Mouse (Mus musculus): ENCODE data around the gene Gm7145. TPM values are rescaled to one million over a fixed set of nuclear protein-coding genes. Genes with fewer than 3 reads are reported as not detected.
"Not testable (repeated sequence)": the region's sequence is repeated elsewhere in the genome, so short reads cannot be mapped to it uniquely, and the experiment has no call there.

The Gm7145 gene
- polyA plus RNA-seq (2015; fragmentation: Nextera tagmentation; extraction: Ambion mirVana), result not detected in 2 replicates

DNA sequence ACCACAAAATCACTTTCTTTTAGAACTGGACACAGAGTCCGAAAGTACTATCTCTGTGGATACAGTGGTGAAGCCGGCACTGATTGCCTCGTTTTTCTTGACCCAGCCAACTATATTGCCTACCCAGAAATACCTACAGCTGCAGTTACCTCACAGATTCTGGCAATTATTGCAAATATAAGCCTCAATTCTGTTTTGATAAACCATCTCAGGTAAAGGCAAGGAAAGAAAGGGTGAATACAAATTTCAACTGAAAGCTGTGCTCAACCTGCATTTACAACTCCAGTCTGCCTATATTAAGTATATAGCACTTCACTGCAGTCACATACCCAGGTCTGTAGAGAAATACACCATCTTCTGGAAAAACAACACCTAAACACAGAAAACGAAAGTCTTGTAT is at the start of gene Gm7145:
TSS of gene Gm7145 (plus strand) at position 301 of the 400 bp plus-strand sequence.
- WGBS, result 75% methylated on average over 4 of the region's 4 CpGs
- no peaks in the 10 kb centered on the region for H3K4me1 ChIP-seq (ENCODE audit: control insufficient read depth, insufficient read depth, low read length)
- no peak for ATAC-seq
- H3K27ac ChIP-seq (ENCODE audit: low read length), result no peak within 1 kb of the TSS
- no peak within 1 kb of the TSS for H3K9ac ChIP-seq (ENCODE audit: low read depth, low read length)
- no peaks in the 10 kb centered on the region for H3K9me3 ChIP-seq (ENCODE audit: control insufficient read depth, low read length)
- no peak within 1 kb of the TSS for H3K4me2 ChIP-seq (ENCODE audit: low read depth, low read length)
- H3K27me3 ChIP-seq (replicated peaks; ENCODE audit: control insufficient read depth, insufficient read depth, low read length), result no peaks in the 10 kb centered on the region
- no peak within 1 kb of the TSS for H3K4me3 ChIP-seq (ENCODE audit: low read length)
- H3K36me3 ChIP-seq (ENCODE audit: control insufficient read depth, insufficient read depth, low read length), result no peaks in the 10 kb centered on the region

DNA sequence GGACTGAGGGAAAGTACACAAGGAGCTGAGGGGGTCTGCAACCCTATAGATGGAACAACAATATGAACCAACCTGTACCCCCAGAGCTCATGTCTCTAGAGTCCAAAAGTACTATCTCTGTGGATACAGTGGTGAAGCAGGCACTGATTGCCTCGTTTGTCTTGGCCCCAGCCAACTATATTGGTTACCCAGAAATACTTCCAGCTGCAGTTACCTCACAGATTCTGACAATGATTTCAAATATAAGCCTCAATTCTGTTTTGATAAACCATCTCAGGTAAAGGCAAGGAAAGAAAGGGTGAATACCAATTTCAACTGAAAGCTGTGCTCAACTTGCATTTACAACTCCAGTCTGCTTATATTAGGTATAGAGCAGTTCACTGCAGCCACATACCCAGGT is 38.0 kb upstream of the Gm7145 start, which contains the start of gene Gm28168:
TSS of gene Gm28168 (plus strand) at position 301 of the 400 bp plus-strand sequence.
- ATAC-seq; H3K36me3 ChIP-seq (ENCODE audit: control insufficient read depth, insufficient read depth, low read length); H3K4me1 ChIP-seq (ENCODE audit: control insufficient read depth, insufficient read depth, low read length); H3K27me3 ChIP-seq (replicated peaks; ENCODE audit: control insufficient read depth, insufficient read depth, low read length); H3K9ac ChIP-seq (ENCODE audit: low read depth, low read length); H3K4me2 ChIP-seq (ENCODE audit: low read depth, low read length); H3K27ac ChIP-seq (ENCODE audit: low read length); H3K9me3 ChIP-seq (ENCODE audit: control insufficient read depth, low read length); H3K4me3 ChIP-seq (ENCODE audit: low read length): not testable (repeated sequence)
- WGBS, result 44% methylated on average over 1 of the region's 1 CpGs

DNA sequence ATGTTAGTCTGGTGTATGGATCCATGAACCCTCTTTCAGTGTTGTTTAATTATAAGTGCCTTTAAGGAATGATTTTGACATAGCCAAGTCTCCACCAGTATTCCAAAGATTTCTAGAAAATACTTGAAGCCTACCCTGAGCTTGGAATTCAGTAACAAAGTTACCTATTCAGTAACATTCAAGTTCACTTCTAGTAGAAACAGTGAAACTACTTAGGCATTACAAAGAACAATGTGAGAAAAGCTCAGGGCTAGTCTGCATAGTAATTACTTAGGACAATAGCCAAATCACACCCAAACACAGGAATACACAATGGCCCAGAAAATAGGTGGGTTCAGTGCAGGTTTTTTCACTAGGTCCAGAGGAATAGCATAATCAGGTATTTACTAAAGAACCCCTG is 38.1 kb downstream of the Gm7145 start:
- H3K9ac ChIP-seq (ENCODE audit: low read depth, low read length); H3K36me3 ChIP-seq (ENCODE audit: control insufficient read depth, insufficient read depth, low read length); H3K4me2 ChIP-seq (ENCODE audit: low read depth, low read length); H3K4me3 ChIP-seq (ENCODE audit: low read length); H3K4me1 ChIP-seq (ENCODE audit: control insufficient read depth, insufficient read depth, low read length); H3K27me3 ChIP-seq (replicated peaks; ENCODE audit: control insufficient read depth, insufficient read depth, low read length); H3K9me3 ChIP-seq (ENCODE audit: control insufficient read depth, low read length); H3K27ac ChIP-seq (ENCODE audit: low read length); ATAC-seq: not testable (repeated sequence)

DNA sequence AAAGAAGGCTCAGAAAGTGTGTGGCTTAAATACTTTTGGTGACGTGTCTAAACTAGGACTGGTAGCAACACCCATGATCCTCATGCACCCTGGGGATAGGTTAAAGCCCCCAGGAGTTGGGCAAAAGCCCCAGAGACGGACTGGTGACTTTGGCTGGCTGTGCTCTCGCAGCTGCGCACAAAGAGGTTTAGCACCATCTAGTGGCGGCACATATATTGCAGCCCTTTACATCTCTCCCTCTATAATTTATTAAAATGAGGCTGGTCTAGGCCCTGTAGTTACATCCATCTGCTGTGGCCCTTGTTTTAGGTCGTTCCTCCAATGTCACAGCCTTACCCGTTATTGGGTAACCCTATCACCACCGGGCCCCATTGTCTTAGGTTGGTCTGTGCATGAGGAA is 47.0 kb downstream of the Gm7145 start:
- not testable (repeated sequence) for ATAC-seq
- 22% methylated on average over 8 of the region's 8 CpGs for WGBS

More for the DNA sequence above, 47.0 kb downstream of the Gm7145 start:
- H3K9me3 ChIP-seq (ENCODE audit: control insufficient read depth, low read length); H3K27ac ChIP-seq (ENCODE audit: low read length); H3K27me3 ChIP-seq (replicated peaks; ENCODE audit: control insufficient read depth, insufficient read depth, low read length); H3K4me2 ChIP-seq (ENCODE audit: low read depth, low read length); H3K4me3 ChIP-seq (ENCODE audit: low read length); H3K36me3 ChIP-seq (ENCODE audit: control insufficient read depth, insufficient read depth, low read length); H3K9ac ChIP-seq (ENCODE audit: low read depth, low read length); H3K4me1 ChIP-seq (ENCODE audit: control insufficient read depth, insufficient read depth, low read length): not testable (repeated sequence)

Other genes starting within 250 kb of the Gm7145 start
- gene B020011L13Rik, start 184.8 kb upstream of the Gm7145 start, polyA plus RNA-seq (2015; fragmentation: Nextera tagmentation; extraction: Ambion mirVana), result not detected in 2 replicates
- gene Gm28360, start 135.9 kb upstream of the Gm7145 start, polyA plus RNA-seq (2015; fragmentation: Nextera tagmentation; extraction: Ambion mirVana), result not detected in 2 replicates
- gene Gm28168, start 37.9 kb upstream of the Gm7145 start, polyA plus RNA-seq (2015; fragmentation: Nextera tagmentation; extraction: Ambion mirVana), result not detected in 2 replicates
- 0.02 TPM in 1 of 2 replicates, not detected in the other for gene Gm29106, start 210.6 kb downstream of the Gm7145 start, polyA plus RNA-seq (2015; fragmentation: Nextera tagmentation; extraction: Ambion mirVana)